Mouse (Mus musculus): ENCODE results near the gene Spata22. TPM values are rescaled to one million over a fixed set of nuclear protein-coding genes. Genes with fewer than 3 reads are reported as not detected.
"Not testable (repeated sequence)": the region's sequence is repeated elsewhere in the genome, so short reads cannot be mapped to it uniquely, and the experiment has no call there.

Spata22 gene
- 0.23 and 0.27 TPM in 2 replicates for polyA plus RNA-seq (2015; fragmentation: Nextera tagmentation; extraction: Ambion mirVana)

DNA sequence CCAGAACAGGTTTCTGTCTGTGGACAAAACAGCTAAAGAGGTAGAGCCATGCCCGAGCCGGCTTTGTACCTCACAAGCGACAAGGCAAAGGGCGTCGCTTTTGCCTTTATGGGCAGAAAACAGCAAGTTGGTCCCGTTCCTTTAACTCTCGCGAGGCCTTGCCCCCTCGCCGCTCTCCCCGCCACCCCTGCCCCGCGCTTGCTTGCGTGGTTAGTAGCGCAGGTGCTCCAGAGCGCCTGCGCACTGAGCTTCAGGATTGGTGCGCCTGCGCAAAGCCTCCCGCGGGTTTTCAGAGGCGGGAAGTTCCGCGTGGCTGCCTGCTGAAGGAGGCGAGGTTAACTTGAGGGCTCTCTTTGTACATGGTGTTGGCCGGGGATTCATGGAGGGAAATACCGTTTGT is at the start of gene Spata22, which contains the start of the genes Aspa and Gm49340:
TSS of gene Spata22 (plus strand) at position 300 of the 400 bp plus-strand sequence.
TSS of gene Aspa (minus strand) at position 155 of the 400 bp plus-strand sequence.
TSS of gene Gm49340 (plus strand) at position 300 of the 400 bp plus-strand sequence.
- Histone ChIP-seq H3K4me2 (no peak within 1 kb of the TSS), H3K27me3 (replicated peaks) (no peaks in the 10 kb centered on the region)
- WGBS: 82% methylated on average over 27 of the region's 27 CpGs

DNA sequence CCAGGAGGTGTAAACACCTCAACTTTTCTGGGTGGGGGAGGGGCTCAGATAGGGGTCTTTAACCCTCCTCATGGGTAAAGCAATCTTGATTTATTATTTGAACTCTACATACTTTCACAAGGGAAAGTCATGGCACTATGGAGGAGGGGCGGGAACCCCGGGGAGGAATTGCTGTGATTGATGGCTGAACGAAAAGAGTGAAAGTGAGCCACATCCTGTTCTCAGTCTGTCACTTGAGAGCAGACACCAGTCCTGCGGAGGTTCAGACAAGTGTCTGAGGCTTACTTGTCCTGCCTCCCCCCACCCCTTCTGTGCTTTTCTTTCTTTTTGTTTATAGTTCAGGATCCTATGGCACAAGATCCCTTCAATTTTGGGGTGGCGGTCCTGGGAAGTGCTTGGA is 48.8 kb upstream of the Spata22 start:
- no peaks in the 10 kb centered on the region for H3K36me3 ChIP-seq
- no peak for ATAC-seq (ENCODE audit: insufficient read depth, low FRiP score, low read depth)
- peaks cover 19% of the 10 kb centered on the region for H3K4me1 ChIP-seq
- WGBS: 32% methylated on average over 5 of the region's 5 CpGs
- H3K9ac ChIP-seq: no peak overlapping the region
- H3K4me3 ChIP-seq (replicated peaks): no peak overlapping the region
- no peaks in the 10 kb centered on the region for H3K9me3 ChIP-seq
- no peaks in the 10 kb centered on the region for H3K27me3 ChIP-seq (replicated peaks)
- H3K27ac ChIP-seq: no peak overlapping the region
- no peak overlapping the region for H3K4me2 ChIP-seq

More for the DNA sequence above, at the start of gene Spata22, which contains the start of the genes Aspa and Gm49340:
- no peak for ATAC-seq (ENCODE audit: insufficient read depth, low FRiP score, low read depth)
- no peaks in the 10 kb centered on the region for H3K36me3 ChIP-seq
- peaks cover 4% of the 10 kb centered on the region; the same call in 1 of the 2 replicates for H3K4me1 ChIP-seq
- no peaks in the 10 kb centered on the region for H3K9me3 ChIP-seq
- no peak within 1 kb of the TSS for H3K9ac ChIP-seq
- H3K4me3 ChIP-seq (replicated peaks): no peak within 1 kb of the TSS
- no peak within 1 kb of the TSS for H3K27ac ChIP-seq

- WGBS: 5% methylated on average over 16 of the region's 16 CpGs
- peak; percentile 81 for ATAC-seq (ENCODE audit: insufficient read depth, low FRiP score, low read depth)
- Histone ChIP-seq H3K9me3 (no peaks in the 10 kb centered on the region), H3K9ac (no peak overlapping the region), H3K4me3 (replicated peaks) (peak overlapping the region; percentile 39), H3K4me1 (peaks cover 19% of the 10 kb centered on the region), H3K27me3 (replicated peaks) (no peaks in the 10 kb centered on the region), H3K27ac (no peak overlapping the region), H3K4me2 (peak overlapping the region; percentile 63), H3K36me3 (no peaks in the 10 kb centered on the region)
Observed at GRCm38 (mm10) chr11:73281528-73282027, 48.0 kb upstream of the Spata22 start.

GRCm38 (mm10) chr11:73283369-73283768 is 46.2 kb upstream of the Spata22 start:
- Histone ChIP-seq H3K27me3 (replicated peaks) (no peaks in the 10 kb centered on the region), H3K4me2 (no peak overlapping the region), H3K9me3 (no peaks in the 10 kb centered on the region), H3K36me3 (no peaks in the 10 kb centered on the region), H3K27ac (peak overlapping the region; percentile 57; the same call in 1 of the 2 replicates), H3K4me3 (replicated peaks) (no peak overlapping the region), H3K9ac (no peak overlapping the region), H3K4me1 (peaks cover 19% of the 10 kb centered on the region)
- ATAC-seq (ENCODE audit: insufficient read depth, low FRiP score, low read depth): peak; percentile 37; the same call in 1 of the 2 replicates
- 33% methylated on average over 9 of the region's 9 CpGs for WGBS

- H3K27me3 ChIP-seq (replicated peaks): no peaks in the 10 kb centered on the region
- H3K9me3 ChIP-seq: no peaks in the 10 kb centered on the region
- H3K4me1 ChIP-seq: peaks cover 19% of the 10 kb centered on the region
- no peak overlapping the region for H3K4me3 ChIP-seq (replicated peaks)
- peak overlapping the region; percentile 57; the same call in 1 of the 2 replicates for H3K27ac ChIP-seq
- no peak for ATAC-seq (ENCODE audit: insufficient read depth, low FRiP score, low read depth)
- H3K9ac ChIP-seq: no peak overlapping the region
- no peaks in the 10 kb centered on the region for H3K36me3 ChIP-seq
- no peak overlapping the region for H3K4me2 ChIP-seq
- WGBS: 28% methylated on average over 1 of the region's 1 CpGs
Observed at GRCm38 (mm10) chr11:73283926-73284325, 45.6 kb upstream of the Spata22 start.

DNA sequence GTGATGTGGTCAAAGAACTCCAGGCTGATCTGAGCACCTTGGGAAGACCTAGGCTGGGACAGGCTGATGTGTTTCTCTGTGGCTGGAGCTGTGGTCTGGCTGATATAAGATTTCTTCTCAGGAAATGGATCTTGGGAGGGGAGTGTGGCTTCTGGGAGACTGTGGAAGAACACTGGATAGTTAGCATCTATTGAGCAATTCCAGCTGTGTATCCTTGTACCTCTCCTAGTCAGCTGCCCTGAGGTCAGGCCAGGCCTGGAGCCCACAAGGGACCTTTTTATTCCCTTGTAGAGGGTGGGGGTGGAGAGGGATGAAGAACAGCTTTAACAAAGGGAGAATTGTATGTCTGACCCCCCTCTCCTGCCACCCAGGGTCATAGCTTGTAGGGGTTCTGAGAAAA is 45.2 kb upstream of the Spata22 start:
- Histone ChIP-seq H3K4me3 (replicated peaks) (no peak overlapping the region), H3K4me2 (no peak overlapping the region), H3K9me3 (no peaks in the 10 kb centered on the region), H3K27ac (peak overlapping the region; percentile 57; the same call in 1 of the 2 replicates), H3K27me3 (replicated peaks) (no peaks in the 10 kb centered on the region), H3K4me1 (peaks cover 19% of the 10 kb centered on the region), H3K36me3 (no peaks in the 10 kb centered on the region), H3K9ac (no peak overlapping the region)
- no peak for ATAC-seq (ENCODE audit: insufficient read depth, low FRiP score, low read depth)

DNA sequence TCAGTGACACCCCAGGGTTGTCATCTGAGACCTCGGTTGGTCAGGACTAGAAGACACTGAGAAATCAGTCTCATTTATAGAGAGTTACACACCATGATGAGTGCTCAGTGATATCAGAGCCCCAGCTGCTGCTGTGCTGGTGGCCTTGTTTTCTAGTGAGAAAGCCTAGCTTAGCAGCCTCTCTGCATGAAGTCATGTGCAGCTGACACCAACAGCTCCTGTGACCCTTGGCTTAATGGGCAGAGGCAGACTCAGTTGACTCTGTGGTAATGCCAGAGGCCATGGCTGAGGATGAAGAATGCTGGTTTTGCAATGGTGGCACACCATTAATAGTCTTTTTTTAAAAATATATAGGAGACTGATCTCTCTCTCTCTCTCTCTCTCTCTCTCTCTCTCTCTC is 39.9 kb upstream of the Spata22 start:
- Histone ChIP-seq H3K27ac (no peak overlapping the region), H3K36me3 (no peaks in the 10 kb centered on the region), H3K4me3 (replicated peaks) (no peak overlapping the region), H3K4me2 (no peak overlapping the region), H3K4me1 (no peaks in the 10 kb centered on the region), H3K27me3 (replicated peaks) (no peaks in the 10 kb centered on the region), H3K9me3 (no peaks in the 10 kb centered on the region), H3K9ac (no peak overlapping the region)
- WGBS: 67% methylated on average over 1 of the region's 1 CpGs
- no peak for ATAC-seq (ENCODE audit: insufficient read depth, low FRiP score, low read depth)

GRCm38 (mm10) chr11:73303123-73303522 is 26.4 kb upstream of the Spata22 start:
- no peaks in the 10 kb centered on the region for H3K9me3 ChIP-seq
- no peak overlapping the region for H3K4me2 ChIP-seq
- no peaks in the 10 kb centered on the region for H3K36me3 ChIP-seq
- no peak for ATAC-seq (ENCODE audit: insufficient read depth, low FRiP score, low read depth)
- H3K9ac ChIP-seq: no peak overlapping the region
- no peak overlapping the region for H3K4me3 ChIP-seq (replicated peaks)
- WGBS: 54% methylated on average over 2 of the region's 2 CpGs
- H3K27ac ChIP-seq: no peak overlapping the region
- no peaks in the 10 kb centered on the region for H3K27me3 ChIP-seq (replicated peaks)
- no peaks in the 10 kb centered on the region for H3K4me1 ChIP-seq

- no peaks in the 10 kb centered on the region for H3K27me3 ChIP-seq (replicated peaks)
- no peaks in the 10 kb centered on the region for H3K36me3 ChIP-seq
- H3K9ac ChIP-seq: no peak overlapping the region
- ATAC-seq (ENCODE audit: insufficient read depth, low FRiP score, low read depth): no peak
- H3K4me3 ChIP-seq (replicated peaks): no peak overlapping the region
- no peaks in the 10 kb centered on the region for H3K9me3 ChIP-seq
- 46% methylated on average over 3 of the region's 3 CpGs for WGBS
- no peaks in the 10 kb centered on the region for H3K4me1 ChIP-seq
- H3K4me2 ChIP-seq: no peak overlapping the region
- H3K27ac ChIP-seq: no peak overlapping the region
Observed at GRCm38 (mm10) chr11:73315961-73316360, 13.6 kb upstream of the Spata22 start.

DNA sequence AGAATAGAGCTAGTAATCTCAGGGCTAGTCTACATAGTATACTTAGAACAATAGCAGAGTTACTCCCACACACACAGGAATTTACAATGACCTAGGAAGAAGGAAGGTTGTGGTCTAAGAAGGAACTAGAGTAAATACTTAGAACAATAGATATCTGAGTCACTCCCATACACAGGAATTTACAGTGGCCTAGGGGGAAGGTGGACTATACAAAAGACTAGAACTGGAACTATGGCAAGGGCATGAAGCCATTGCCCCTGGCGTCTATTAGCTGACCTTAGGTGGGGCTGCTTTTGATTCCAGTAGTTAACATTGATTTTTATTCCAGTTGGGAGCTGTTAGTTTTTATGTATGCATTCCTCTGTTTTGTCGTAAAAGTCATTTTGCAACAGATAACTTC is 11.0 kb upstream of the Spata22 start:
- not testable (repeated sequence) for H3K4me2 ChIP-seq; H3K4me3 ChIP-seq (replicated peaks); H3K9ac ChIP-seq; ATAC-seq (ENCODE audit: insufficient read depth, low FRiP score, low read depth); H3K27ac ChIP-seq; H3K9me3 ChIP-seq; H3K4me1 ChIP-seq; H3K27me3 ChIP-seq (replicated peaks); H3K36me3 ChIP-seq
- WGBS: 59% methylated on average over 2 of the region's 2 CpGs

- WGBS: 89% methylated on average over 13 of the region's 13 CpGs
- not testable (repeated sequence) for H3K4me3 ChIP-seq (replicated peaks); ATAC-seq (ENCODE audit: insufficient read depth, low FRiP score, low read depth); H3K9me3 ChIP-seq; H3K27me3 ChIP-seq (replicated peaks); H3K4me1 ChIP-seq; H3K36me3 ChIP-seq; H3K9ac ChIP-seq; H3K27ac ChIP-seq; H3K4me2 ChIP-seq
Observed at GRCm38 (mm10) chr11:73321064-73321463, 8.5 kb upstream of the Spata22 start.

DNA sequence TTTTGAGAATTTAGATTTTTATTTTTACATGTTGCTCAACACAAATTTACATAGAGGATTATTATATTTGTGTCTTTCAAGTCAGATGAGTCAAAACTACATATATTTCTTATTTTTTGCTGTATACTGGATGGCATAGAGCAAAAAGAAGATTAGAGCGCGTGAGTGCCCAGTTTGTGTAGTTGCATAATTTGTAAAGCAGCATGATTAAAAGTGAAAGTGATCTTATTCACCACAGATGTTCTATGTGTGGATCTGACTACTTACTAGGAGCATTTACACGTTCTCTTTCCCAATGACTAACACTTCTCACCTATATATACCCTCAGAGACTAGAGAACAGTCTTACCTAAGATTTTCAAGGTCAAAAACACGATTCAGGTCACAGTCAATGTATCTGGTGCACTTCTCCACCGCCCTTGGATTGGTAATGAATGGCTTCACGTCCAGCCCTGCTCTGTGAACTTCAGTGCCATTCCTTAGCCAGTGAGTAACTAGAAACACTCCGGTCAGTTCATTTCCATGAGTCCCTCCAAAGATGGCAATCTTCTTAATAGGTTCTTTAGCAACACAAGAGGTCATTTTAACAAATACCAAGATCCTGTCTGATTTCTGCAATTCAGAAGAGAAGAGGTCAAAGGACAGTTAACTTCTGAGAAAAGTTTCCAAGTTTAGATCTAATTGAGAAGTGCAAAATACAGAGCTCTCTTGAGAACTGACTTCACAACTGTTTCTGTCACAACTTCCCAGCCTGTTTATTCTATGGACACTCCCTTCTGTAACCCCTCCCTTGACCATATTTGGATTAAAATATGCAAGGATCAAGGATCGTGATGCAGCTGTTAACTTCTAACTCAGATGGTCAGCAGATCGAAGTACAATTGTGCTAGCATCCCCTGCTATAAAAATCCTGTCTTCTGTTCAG is 5.4 kb upstream of the Spata22 start:
- ATAC-seq (ENCODE audit: insufficient read depth, low FRiP score, low read depth): no peak

More for the DNA sequence above, 5.4 kb upstream of the Spata22 start:
- Histone ChIP-seq H3K4me3 (replicated peaks) (no peak overlapping the region), H3K9me3 (no peaks in the 10 kb centered on the region), H3K27me3 (replicated peaks) (no peaks in the 10 kb centered on the region), H3K4me1 (peaks cover 4% of the 10 kb centered on the region; the same call in 1 of the 2 replicates), H3K4me2 (peak overlapping the region; percentile 25; the same call in 1 of the 2 replicates), H3K27ac (no peak overlapping the region), H3K9ac (no peak overlapping the region), H3K36me3 (no peaks in the 10 kb centered on the region)
- WGBS: 56% methylated on average over 9 of the region's 9 CpGs

Measured in stomach, embryonic 15.5 days (tissue).